Mouse (Mus musculus) thymus, adult 2 months (tissue): ENCODE measurements around the gene Rtn4rl1.

Experiments used
- CTCF ChIP-seq: fragments of 200-500 bp; IDR thresholded peaks from 2 replicates; pipeline ENCODE4 v1.5.1; 2012; ENCODE audit warnings: mild to moderate bottlenecking, control low read depth, low read length, moderate library complexity, borderline replicate concordance; ENCODE audit not compliant: control insufficient read depth, poor library complexity, insufficient read depth; ENCODE audit errors: extremely low read depth
- POLR2A ChIP-seq: fragments of 200-500 bp; IDR thresholded peaks from 2 replicates; pipeline ENCODE4 v1.6.1; 2012; ENCODE audit warnings: mild to moderate bottlenecking, low read length, control low read depth, moderate library complexity; ENCODE audit not compliant: control insufficient read depth, poor library complexity, insufficient read depth; ENCODE audit errors: extremely low read depth

DNA sequence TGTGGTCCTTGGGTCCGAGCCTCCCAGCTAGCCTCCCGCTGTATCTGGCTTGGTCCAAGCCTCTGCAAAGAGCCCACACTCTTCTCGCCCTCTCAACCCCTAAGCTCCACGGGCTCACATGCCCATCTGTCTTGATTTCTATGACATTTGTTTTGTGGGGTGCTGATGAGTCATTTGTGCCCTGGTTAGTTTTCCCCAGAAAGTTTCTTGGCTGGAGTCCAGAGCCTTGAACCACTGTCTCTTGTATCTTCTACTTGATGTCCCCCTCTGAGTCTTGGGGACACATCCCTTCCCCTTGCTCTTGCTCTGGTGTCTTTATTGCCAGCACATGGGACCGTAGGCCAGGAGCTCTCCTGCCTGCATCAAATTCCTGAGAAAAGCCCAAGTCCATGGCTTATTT is 6.4 kb downstream of the Rtn4rl1 start:
- no peak for TF ChIP-seq CTCF
- no peak for TF ChIP-seq POLR2A
